Mouse (Mus musculus): ENCODE measurements at regions not wholly inside any gene's neighbourhood (a gene's known extent, or its start where the extent isn't known, plus 50 kb on each side); places are given as distances from the start of the nearest gene placed in this dataset.
A peak's percentile ranks its signal among the peaks of the same experiment; 100 is the strongest.

DNA sequence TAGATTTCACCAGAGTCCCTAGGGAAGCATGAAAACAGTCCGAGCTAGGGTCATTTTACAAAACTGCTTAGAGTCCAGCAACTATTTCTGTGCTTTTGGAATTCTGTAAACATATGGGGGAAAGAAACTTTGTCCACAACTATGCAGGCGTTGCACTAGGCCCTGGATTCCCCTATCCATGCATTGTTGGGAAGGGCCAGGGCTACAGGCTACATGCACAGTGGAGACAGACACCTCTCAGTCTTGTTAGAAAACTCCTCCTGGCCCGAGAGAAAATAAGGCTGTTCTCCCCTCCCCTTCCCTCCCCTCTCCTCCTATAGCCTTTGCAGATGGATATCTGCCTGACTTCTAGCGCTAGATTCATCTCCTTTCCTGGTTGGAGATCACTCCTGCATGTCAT is 113.9 kb upstream of the Bmp2 start:
- no peak for DNase-seq

DNA sequence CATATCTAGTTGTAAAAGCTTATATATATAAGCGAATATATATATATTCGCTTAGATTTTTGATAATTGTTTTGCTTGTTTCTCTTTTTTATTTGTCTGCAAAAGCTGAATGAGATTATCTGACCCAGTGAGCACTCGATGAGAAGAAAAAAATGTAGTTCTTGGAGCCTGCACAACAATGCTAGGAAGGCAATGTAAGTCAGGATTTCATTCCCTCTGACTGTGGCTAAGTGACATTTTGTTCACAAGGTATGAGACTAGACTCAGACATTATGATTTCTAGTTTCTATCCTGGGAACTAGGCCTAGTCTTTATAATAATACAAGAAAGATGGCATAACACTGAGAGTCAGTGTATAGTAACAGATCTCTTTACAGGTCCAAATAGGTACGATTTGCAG is 108.9 kb upstream of the Bmp2 start:
- DNase-seq = no peak

DNA sequence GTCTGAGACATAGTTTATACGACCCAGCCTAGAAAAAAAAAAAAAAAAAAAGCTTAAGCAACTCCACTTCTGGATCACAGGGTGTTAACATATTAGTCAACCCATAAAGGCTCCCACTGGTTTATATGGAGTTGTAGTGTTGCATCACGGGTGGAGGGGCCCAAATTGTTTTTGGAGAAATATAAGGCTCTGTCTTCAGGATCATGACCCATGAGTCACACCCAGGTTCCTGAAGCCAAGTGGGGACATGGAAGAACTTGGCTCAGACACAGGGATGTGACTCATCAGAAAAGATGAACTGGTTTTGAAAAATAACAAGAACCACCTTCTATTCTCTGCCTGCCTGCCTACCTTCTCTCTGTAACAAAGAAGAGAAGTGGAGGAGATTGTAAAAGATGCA is 108.5 kb upstream of the Bmp2 start:
- DNase-seq = no peak

DNA sequence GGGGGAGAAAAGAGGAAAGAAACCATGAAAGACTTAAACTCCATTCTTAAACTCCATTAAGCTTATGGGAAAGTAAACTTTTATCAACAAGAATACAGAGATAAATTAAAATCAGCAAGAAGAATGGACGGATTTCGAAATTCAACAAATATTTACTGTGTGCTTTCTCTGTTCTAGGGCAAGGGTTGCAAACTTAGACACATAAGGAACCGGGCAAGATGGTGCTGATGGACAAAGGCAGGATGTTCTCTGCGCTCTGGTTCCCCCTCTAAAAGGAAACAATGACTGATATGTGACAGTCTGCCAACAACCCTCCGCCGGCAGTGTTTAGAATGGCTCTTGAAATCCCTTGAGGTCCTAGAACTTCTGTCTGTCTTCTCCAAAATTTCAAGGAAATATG is 99.0 kb upstream of the Bmp2 start:
- no peak for DNase-seq

DNA sequence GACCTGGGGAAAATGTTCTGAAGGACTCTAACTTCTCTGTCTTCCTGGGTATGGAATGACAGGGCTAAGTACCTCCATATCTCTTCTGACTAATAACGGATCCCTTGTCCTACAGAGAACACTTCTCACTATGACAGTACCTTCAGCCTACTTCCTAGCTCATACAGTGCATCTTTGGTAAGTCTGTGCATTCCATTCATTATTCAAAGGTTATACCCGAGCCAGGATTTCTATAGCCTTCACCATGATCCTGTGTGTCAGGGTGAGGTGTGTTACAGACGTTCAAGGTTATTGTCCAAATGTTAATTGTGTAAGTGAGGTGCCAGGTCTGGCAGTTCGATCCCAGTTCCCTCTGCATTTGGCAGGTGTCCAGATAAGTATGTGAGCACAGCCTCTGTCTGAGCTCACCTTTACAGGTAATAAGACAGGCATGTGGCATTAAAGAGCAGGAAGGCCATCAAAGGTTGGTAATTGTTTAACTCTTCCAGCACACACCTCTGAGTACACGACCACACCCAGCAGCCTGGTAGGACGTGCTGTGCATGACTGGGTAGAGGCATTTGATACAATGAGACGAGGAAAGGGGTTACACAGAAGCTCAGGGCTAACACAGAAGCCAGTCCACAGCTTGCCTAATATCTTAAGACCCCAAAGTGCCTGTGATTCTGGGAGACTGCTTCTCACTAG is 96.3 kb upstream of the Bmp2 start:
- DNase-seq = no peak

DNA sequence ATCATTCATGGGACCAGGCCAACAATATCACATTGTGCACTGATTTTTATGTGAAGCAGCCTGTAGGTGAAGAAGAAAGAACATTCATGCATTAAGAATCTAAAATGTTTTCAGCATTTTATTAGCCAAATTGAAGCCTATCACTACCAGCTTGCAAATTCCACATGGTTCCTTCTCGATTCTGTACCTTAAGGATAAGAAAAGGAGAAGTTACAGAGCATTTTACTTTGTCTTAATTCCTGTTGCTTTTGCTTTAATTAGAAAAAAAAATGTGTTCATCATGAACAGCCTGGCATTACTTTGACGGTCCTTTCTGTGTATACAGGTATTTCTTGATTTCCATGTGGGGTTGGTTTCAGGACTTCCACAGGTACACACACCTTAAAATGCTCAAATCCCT is 95.2 kb upstream of the Bmp2 start:
- DNase-seq = no peak

DNA sequence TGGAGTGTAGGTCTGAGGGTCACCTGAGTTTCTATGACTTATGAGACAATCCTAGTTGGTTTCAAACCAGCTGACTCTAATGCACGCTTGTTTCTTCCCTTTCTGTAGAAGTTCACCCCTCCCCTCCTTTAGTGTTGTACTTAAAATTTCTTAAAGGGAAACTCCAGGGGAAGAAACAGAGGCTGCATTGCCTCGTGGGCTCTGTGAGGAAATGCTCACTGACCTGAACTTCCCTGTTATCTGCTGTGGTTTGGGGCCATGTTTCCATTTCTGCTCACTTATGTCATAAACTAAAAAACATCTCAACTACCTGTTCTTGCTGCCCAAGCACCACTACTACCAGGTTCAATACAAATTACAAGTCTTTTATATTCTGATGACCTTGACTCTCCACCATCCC is 93.2 kb upstream of the Bmp2 start:
- no peak for DNase-seq

DNA sequence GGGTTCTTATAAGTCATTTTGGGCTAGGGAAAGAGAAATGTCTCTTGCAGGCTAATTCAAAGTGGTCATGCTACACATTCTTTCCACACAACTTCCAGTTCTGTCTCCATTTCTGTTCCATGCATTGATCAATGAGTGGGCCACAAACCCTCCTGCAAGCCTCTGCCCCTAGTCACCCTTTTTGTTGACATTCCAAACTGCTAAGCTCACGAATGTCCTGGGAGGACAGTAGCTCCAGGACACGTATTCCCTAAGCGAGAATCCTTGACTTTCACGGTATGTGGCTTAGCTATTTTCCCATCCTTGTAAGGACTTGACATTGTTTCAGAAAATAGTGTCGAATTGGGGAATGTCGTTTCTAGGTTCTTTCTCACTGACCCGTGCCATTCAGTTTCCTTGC is 91.1 kb upstream of the Bmp2 start:
- DNase-seq = no peak

DNA sequence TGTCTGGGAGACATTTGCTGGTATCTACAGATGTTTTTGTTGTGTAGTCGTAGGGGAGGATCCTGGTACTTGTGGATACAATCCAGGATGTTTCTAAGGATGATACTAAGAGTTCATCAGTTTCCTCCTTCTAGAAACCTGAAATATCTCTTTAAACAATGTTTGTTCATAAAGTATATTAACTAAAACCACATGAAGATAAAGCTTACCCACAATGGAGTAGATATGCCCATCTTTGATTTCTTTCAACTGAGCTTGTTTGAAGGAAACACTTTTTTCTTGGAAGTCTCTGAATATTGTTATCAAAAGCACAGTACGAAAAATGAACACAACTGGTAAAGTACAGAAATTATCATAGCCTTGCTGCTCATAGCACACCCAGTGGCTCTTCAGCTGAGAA is 89.6 kb upstream of the Bmp2 start:
- no peak for DNase-seq

DNA sequence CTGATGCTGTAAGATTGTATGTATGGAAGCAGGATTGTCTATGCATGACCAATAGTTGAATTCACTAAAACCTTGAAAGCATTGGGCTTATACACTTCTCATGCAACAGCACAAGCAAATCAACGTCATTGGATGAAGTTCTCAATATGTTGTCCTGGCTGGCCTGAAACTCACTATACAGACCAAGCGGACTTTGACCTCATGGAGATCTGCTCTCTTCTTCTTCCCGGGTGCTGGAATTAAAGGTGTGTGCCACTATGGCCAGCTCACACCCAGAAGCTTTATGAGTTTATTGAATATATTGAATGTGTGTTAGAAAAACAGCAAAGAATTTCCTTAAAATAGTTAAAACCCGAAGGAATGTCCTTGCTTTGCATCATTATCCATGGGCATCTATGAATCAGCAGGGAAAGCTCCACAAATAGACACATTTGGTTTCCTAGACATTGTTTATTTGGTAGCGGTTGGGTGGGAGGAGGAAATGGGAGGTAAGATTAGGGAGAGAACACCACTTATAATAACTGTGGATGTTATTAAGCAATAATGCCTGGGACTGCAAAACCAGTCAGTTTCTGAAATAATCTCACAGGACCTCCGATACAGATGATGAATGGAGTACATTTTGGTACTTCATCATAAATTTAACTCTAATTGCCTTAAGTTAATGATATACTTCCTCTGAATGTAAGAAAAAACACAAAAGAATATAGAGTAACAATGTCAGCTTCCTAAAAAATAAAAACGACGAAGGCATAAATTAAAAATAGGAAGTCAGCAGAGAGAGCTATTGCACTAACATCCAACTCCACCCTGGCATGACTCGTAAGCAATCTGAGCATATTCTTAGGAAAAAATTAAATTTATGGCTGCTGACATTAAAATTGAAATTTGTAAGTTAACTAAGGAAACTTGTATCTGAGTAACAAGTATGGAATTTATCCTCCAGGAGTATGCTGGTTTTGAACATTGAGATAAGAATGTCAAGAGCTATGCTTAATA is 84.5 kb upstream of the Bmp2 start:
- no peak for DNase-seq

DNA sequence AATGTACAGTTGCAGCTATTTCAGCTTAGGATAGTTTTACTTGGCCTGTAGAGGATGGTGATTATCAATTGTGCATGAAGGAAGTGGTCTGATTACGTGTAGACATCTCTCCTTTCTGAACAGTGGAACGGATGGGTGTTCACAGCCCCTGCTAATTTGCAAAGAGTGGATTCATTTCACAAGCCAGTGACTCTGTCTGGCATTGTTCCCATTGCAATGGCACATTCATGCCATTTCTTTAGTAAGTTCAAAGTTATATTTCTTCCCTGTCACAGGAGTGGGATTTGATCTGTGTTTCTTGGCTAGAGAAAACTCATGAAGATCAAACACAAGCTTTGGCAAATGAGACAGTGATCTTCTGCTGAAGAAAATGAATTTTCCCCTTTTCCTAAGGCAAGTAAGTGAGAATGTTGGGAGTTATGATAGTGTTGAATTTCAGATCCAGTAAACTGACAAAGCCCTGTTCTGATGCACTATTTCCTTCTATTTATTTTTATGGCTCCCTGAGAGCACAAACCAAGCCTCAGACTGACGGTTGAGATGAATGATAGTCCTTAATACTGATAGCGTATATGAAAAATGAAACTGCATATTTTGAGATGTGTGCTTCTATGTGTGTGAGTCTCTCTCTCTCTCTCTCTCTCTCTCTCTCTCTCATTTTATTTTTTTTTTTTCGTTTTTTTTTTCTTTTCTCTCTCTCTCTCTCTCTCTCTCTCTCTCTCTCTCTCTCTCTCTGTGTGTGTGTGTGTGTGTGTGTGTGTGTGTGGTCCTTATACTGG is 78.8 kb upstream of the Bmp2 start:
- no peak for DNase-seq

DNA sequence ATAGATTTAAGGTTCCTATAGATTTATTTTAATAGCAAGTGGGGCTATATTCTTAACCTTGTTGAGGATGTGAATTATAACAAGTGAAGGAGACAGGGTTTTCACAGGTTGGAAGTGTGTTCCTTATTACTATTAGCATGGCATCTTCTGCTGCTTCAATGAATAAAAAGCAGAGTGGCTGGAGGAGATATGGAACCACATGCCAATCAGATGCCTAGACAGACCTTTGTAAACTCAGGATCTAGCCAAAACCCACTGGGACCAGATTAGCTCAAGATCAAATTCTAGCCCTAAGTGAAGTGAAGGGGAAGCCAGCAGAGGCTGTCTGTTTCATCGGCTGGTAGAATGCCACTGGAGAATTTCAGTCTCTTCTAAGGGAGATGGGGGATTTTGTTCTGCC is 77.8 kb upstream of the Bmp2 start:
- no peak for DNase-seq

DNA sequence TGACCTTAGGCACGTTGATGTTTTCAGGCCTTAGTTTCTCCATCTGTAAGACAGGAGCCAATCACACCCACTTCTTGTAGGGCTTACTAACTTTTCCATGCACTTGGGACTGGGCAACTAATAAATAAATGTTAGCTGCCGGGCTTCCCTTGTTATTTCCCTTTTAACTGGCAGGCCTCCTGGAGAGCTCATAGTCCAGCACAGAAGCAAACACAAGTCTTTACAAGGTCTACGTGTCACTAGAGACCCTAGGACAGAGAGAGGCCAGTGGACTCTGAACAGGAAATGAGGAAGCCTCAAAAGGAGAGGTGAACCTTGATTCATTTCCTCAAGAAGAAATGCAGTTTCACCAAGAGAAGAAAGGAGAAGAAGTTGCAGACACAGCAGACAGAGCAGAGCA is 71.1 kb upstream of the Bmp2 start:
- no peak for DNase-seq

DNA sequence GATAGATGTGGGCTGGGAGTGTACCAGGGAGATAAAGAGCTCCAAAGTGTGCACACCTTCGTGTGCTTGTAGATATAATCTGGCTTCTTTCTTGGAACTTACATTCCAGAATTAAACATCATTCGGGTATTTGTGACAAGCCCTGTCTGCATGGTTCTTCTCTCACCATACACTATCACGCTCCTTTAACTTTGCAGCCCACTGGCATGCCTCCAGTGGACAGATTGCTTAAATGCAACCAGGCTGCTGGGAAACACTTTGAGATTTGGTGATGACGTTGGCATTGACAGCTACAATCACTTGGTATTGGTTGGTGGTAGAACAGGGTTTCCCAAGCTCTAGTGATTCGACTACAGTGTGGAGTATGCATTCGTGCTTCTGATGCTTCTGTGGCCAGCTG is 70.7 kb upstream of the Bmp2 start:
- no peak for DNase-seq

DNA sequence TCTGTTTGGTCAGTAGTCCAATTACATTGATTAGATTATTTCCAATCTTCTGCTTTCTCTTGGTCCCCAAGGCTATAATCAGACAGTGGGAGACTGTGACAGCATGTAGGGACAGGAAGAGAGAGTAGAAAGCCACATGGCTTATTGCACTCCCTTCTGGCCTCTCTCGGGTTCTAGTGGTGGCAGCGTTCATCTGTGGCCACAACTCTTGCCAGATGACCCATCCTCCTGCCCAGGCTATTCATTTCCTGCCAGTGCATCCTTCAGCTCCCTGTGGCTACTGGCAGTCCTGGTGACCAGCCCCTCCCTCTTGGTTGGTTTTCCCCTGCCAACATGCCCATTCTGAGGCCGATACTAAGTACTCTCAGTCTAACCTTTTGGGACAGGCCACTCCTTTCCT is 70.2 kb upstream of the Bmp2 start:
- DNase-seq = no peak

DNA sequence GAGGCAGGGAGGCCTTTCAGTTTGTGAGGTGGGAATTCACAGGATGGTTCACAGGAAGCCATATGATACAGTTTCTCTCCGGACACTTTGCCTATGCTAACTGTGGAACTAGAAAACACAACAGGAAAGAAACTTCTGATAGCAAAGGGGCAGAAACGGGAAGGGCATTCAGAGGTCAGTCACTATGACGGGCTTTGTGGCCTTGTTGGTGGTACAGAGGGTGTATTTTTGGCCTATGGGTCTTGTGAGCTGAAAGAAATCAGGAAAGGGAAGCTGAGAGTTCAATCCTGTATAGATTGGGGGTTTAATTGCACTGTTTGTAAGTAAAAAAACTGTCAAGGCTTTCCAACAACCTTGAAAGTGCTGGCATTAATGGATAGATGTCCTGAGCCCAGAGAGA is 56.5 kb upstream of the Bmp2 start:
- DNase-seq = peak; percentile 34

DNA sequence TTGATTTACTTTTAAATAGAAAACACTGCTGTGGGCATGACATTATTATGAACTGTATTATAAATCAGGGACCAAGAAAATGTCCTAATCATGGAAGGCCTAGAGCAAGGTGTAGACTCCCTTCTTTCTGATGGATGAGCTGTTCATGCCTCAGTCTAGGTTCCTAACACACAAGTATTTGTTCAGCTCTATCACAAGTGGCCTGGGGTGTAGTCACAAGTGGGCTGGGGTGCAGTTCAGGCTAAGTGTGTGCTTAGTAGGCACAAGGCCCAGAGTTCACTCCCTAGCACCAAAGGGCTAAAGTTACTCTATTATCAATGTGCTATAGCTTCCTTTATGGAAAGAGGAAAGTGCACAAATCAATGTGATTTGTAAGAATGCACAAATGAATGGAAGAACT is 55.6 kb upstream of the Bmp2 start:
- DNase-seq = no peak

DNA sequence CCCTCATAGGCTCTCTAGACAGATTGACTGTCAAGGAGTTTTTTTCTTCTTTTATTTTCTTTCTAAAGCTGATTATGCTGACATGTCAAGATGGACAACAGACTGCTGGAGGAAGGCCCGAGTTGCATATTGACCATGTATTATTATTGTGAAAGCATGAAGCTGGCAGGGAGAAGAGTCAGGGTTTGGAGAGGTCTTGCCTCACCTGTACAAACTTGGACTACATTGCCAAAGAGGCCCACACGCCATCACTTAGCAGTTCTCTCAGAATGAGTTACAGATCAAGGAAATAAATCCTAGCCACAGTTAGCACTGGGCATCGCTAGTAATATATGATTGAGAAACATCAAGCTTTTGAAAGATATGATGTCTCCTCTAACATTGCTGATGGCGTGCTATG is 54.9 kb upstream of the Bmp2 start:
- DNase-seq = no peak

DNA sequence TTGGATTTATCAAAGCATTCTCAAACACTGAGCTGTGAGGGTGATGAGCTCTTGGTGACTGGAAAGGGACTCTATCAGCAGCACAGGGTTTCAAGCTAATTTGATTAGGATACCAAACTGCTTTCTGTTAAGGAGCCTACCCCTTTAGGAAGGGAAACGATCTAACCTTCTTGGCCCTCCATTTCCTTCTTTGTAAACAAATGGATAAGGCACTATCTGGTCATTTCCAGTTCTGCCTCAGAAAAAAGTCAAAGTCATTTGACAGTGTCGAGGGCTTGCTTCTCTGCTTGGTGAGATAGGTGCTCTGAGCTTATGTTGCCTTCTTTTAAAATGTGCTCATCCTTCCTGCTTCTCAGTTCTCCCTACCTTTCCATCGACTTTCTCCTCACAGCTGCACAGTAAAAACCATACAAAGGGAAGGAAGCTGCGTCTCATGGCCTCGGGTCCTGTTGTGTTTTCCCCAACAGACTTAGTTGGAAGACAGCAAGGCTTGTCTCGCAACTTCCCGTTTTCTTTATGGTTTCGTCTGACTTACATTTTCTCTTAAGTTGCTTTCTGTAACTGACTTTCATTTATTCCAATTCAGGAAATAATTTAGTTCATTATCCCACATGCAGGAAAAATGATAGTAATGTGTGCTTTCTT is 54.3 kb upstream of the Bmp2 start:
- no peak for DNase-seq

DNA sequence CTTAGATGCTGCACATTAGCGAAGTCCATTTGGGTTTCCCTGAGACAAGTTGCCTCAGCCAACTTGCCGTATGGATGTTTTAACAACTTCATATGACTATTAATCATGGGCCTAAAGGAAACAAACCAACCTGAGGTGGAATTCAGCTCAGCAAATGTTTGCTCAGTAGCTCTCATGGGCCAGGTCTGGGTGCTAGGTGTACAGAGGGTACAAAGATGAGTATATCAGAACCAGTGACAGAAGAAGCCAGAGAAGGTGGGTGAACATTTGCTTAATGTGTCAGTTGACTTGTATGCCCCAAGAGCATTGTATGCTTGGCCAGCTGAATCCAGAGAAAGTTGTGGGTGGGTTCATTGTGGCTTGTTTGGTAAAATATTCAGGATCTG is 53.8 kb upstream of the Bmp2 start:
- DNase-seq = no peak

DNA sequence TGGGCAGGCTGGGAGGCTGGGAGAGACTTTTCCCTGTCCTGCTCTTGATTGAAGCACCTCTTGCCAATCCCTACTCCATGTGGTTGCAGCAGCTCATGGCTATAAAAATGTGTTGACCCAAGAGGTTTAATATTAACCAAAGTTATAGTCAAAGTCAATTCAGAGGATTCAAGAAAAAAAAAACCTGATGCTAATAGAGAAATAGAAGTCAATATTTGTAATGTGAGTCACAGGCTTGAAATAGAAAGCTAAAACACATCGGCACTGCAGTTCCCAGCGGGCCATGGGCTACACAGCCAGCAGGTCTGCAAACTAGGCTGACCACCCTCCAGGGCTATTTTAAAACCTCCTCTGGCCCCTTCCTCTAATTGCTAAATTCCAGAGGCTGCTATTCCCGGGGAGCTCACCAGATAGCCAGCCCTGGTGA is 53.2 kb upstream of the Bmp2 start:
- no peak for DNase-seq

DNA sequence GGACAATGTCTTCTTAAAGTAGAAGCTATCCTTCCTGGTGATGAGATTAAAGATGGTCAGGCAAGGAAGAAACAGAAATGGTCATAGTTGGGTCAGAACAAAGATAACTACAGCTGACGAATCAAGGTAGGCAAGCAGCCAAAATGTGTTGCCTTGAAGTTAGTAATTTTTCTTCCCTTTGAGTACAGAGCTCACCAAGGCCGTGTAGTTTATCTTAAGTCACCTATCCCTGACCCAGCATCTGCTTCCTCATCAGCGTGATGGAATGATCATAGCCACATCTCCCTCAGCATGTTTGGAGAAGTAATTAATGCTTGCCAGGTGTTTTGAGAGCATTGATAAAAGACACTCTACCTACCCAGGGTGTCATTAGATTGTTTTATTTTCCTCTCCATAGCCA is 52.1 kb upstream of the Bmp2 start:
- no peak for DNase-seq

All from kidney, postnatal 10 days (tissue).